Mouse (Mus musculus) embryonic facial prominence, embryonic 13.5 days (tissue): ENCODE results near the gene Sec61g. TPM values are rescaled to one million over a fixed set of nuclear protein-coding genes. Genes with fewer than 3 reads are reported as not detected.
"Not testable (repeated sequence)": the region's sequence is repeated elsewhere in the genome, so short reads cannot be mapped to it uniquely, and the experiment has no call there.

Source experiments
- ATAC-seq: fragments of 200-750 bp; cut with Nextera tagmentation; 2 replicates; pipeline ENCODE4 v1.8.0; 2017; ENCODE audit warnings: low read depth; ENCODE audit not compliant: insufficient number of reproducible peaks, insufficient read depth, low FRiP score, low TSS enrichment
- H3K27ac ChIP-seq: fragments of 300-500 bp; sonication (generic); 2 replicates; pipeline ENCODE4 v1.5.1; 2015; ENCODE audit warnings: moderate library complexity, mild to moderate bottlenecking, inconsistent platforms
- H3K27me3 ChIP-seq: fragments of 300-500 bp; sonication (generic); 2 replicates; pipeline ENCODE4 v1.6.1; 2015; ENCODE audit warnings: mild to moderate bottlenecking, inconsistent platforms
- H3K36me3 ChIP-seq: fragments of 300-500 bp; sonication (generic); 2 replicates; pipeline ENCODE4 v1.6.1; 2015; ENCODE audit warnings: mild to moderate bottlenecking, inconsistent platforms
- H3K4me1 ChIP-seq: fragments of 300-500 bp; sonication (generic); 2 replicates; pipeline ENCODE4 v1.6.1; 2015; ENCODE audit warnings: inconsistent platforms
- H3K4me2 ChIP-seq: fragments of 300-500 bp; sonication (generic); 2 replicates; pipeline ENCODE4 v1.6.1; 2015; ENCODE audit warnings: moderate library complexity, mild to moderate bottlenecking, inconsistent platforms
- H3K4me3 ChIP-seq: fragments of 300-500 bp; sonication (generic); 2 replicates; pipeline ENCODE4 v1.5.1; 2015; ENCODE audit warnings: mild to moderate bottlenecking, inconsistent platforms
- H3K9ac ChIP-seq: fragments of 300-500 bp; sonication (generic); 2 replicates; pipeline ENCODE4 v1.6.1; 2015; ENCODE audit warnings: mild to moderate bottlenecking, inconsistent platforms
- H3K9me3 ChIP-seq: fragments of 300-500 bp; sonication (generic); 2 replicates; pipeline ENCODE4 v1.6.1; 2016; ENCODE audit warnings: inconsistent platforms
- WGBS: fragments of 180-500 bp; shearing (Covaris S2); methylation state at CpG from one replicate; pipeline ENCODE4 v1.1.7; 2015; ENCODE audit warnings: mixed read lengths; 5-methylcytosine and 5-hydroxymethylcytosine counted together
- polyA plus RNA-seq: library from polyadenylated mRNA; unstranded; fragments of >200 nt; fragmentation: Nextera tagmentation; extraction: Ambion mirVana; gene quantifications from 2 replicates; pipeline ENCODE4 v1.2.1, GENCODE M21; 2015

Gene Sec61g
- polyA plus RNA-seq, 1 experiment from 2014 or later: 46.5 TPM

DNA sequence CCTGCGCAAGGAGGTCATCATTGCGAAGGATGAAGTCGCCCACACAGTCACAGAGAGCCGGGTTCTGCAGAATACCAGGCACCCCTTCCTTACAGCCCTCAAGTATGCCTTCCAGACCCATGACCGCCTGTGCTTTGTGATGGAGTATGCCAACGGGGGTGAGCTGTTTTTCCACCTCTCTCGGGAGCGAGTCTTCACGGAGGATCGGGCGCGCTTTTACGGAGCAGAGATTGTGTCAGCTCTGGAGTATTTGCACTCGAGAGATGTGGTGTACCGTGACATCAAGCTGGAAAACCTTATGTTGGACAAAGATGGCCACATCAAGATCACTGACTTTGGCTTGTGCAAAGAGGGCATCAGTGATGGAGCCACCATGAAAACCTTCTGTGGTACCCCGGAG, 6.8 kb upstream of the Sec61g start:
- H3K4me1 ChIP-seq, H3K9ac ChIP-seq, H3K36me3 ChIP-seq, ATAC-seq, H3K27me3 ChIP-seq, H3K9me3 ChIP-seq, H3K4me3 ChIP-seq, H3K4me2 ChIP-seq, H3K27ac ChIP-seq: not testable (repeated sequence)
- WGBS: 98% methylated on average over 16 of the region's 16 CpGs

DNA sequence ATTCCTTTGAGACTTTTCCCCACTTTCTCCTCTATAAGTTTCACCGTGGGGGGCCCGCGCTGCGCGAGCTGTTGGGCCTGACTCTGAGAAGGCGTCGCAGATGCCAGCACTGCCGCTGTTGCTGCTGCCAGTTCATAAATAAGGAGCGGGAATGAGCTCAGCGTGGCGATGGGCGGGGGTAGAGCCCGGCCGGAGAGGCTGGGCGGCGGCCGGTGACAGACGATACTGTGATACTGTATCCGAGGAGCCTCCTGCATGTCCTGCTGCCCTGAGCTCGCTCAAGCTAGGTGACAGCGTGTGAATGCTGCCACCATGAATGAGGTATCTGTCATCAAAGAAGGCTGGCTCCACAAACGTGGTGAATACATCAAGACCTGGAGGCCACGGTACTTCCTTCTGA, 5.9 kb upstream of the Sec61g start:
- WGBS: 65% methylated on average over 23 of the region's 23 CpGs
- not testable (repeated sequence) for H3K27ac ChIP-seq, H3K4me3 ChIP-seq, H3K9me3 ChIP-seq, H3K4me2 ChIP-seq, H3K9ac ChIP-seq, H3K36me3 ChIP-seq, ATAC-seq, H3K27me3 ChIP-seq, H3K4me1 ChIP-seq

DNA sequence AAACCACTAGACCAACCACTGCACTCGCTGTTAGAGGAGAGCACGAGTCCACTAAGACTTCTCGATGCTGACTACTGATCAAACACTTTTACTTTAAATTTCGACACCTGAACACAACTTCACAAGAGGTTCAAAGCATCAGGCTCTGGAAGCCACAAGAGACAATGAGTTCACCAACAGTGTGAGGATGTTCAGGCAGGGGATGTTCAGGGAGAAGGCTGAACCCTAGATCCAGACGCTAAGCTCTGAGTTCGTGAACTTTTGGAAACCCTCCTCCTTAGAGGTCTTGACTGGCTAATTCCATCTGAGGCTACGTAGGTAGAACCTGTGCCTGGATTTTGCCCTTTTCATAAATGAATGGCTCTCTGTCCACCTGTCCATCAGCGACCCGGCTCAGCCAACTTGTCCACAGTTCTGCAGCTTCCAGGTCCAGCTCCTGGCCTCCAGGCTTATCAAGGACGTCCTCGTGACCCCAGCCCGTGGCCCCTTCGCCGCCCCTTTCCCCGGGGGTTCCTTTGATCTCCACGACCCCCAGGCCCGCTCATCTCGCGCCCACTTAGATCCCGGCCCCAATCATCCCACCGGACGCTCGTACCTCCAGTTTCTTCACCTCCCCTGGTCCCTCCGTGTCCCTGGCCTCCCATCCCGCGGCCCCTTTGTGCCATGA, 766 bp downstream of the Sec61g start:
- Histone ChIP-seq H3K36me3 (peaks cover 30% of the 10 kb centered on the region), H3K4me1 (peaks cover 7% of the 10 kb centered on the region; the same call in 1 of the 2 replicates), H3K9me3 (no peaks in the 10 kb centered on the region), H3K27me3 (no peaks in the 10 kb centered on the region), H3K9ac (peak overlapping the region; percentile 98), H3K4me2 (peak overlapping the region; percentile 79), H3K4me3 (peak overlapping the region; percentile 93), H3K27ac (peak overlapping the region; percentile 95)
- 4% methylated on average over 26 of the region's 26 CpGs for WGBS
- no peak for ATAC-seq

DNA sequence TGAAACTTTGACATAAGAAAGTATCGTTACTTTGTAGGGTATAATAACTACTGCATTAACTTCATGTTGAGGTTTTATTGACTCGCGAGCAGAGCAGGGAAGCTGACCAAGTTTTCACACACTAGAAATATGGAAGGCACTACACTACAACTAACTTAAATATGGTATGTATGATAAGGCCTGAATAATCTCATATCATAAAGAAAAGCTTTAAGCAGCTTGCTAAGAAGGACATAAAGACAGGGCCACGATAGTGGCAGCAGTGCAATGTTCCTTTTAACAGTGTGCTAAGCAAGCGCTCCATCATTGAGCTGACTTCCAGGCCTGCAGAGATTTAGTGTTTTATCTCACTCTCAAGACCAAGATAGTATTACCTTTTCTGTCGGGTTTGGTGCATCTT, 2.3 kb downstream of the Sec61g start:
- Histone ChIP-seq H3K9me3 (no peaks in the 10 kb centered on the region), H3K4me2 (no peak overlapping the region), H3K9ac (no peak overlapping the region), H3K27ac (no peak overlapping the region), H3K4me3 (no peak overlapping the region), H3K4me1 (peaks cover 7% of the 10 kb centered on the region; the same call in 1 of the 2 replicates), H3K27me3 (no peaks in the 10 kb centered on the region), H3K36me3 (peaks cover 39% of the 10 kb centered on the region)
- 97% methylated on average over 6 of the region's 6 CpGs for WGBS
- no peak for ATAC-seq

DNA sequence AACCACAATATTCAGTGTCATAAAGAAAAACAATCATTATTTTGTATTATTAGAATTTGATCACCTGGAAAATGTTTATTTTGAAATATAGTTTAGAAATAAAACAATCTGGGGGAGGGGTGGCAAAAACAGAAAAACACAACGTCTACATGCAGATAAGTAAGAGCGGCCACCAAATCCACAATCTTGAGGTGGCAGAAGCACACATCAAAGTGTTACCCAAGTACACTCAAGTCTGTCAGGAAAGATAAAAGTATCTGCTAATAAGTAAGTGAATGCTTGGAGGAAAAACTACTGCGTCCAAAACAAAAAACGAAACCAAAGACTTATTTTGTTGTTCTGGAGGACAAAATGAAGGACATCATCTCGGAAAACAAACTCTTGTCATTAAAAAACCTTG, 5.1 kb downstream of the Sec61g start:
- no peak for ATAC-seq
- H3K9me3 ChIP-seq: no peaks in the 10 kb centered on the region
- H3K4me1 ChIP-seq: peaks cover 5% of the 10 kb centered on the region; the same call in 1 of the 2 replicates
- no peak overlapping the region for H3K27ac ChIP-seq
- no peak overlapping the region for H3K4me3 ChIP-seq
- WGBS: 95% methylated on average over 5 of the region's 5 CpGs
- no peaks in the 10 kb centered on the region for H3K27me3 ChIP-seq
- peaks cover 53% of the 10 kb centered on the region for H3K36me3 ChIP-seq
- no peak overlapping the region for H3K4me2 ChIP-seq
- H3K9ac ChIP-seq: no peak overlapping the region

DNA sequence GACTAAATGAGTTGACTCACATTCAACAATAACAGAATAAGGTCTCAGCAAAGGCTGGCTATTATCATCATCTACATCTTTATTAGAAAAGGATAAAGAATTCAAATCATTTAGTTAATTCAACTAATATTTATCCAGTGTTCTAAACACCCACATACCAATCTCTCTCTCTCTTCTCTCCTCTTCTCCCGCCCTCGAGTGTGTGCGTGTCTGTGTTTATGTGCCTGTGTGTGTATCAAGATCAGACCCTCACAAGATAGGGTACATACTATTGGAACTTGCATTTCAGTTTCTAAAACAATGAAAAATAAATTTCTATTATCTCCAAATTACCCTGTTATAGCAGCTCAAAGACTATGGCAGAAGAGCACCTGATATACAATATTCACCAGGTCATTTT, 5.5 kb downstream of the Sec61g start:
- peaks cover 53% of the 10 kb centered on the region for H3K36me3 ChIP-seq
- no peak overlapping the region for H3K4me2 ChIP-seq
- H3K27me3 ChIP-seq: no peaks in the 10 kb centered on the region
- no peak overlapping the region for H3K9ac ChIP-seq
- H3K4me3 ChIP-seq: no peak overlapping the region
- 86% methylated on average over 3 of the region's 3 CpGs for WGBS
- no peaks in the 10 kb centered on the region for H3K9me3 ChIP-seq
- H3K27ac ChIP-seq: no peak overlapping the region
- no peak for ATAC-seq
- H3K4me1 ChIP-seq: peaks cover 5% of the 10 kb centered on the region; the same call in 1 of the 2 replicates

DNA sequence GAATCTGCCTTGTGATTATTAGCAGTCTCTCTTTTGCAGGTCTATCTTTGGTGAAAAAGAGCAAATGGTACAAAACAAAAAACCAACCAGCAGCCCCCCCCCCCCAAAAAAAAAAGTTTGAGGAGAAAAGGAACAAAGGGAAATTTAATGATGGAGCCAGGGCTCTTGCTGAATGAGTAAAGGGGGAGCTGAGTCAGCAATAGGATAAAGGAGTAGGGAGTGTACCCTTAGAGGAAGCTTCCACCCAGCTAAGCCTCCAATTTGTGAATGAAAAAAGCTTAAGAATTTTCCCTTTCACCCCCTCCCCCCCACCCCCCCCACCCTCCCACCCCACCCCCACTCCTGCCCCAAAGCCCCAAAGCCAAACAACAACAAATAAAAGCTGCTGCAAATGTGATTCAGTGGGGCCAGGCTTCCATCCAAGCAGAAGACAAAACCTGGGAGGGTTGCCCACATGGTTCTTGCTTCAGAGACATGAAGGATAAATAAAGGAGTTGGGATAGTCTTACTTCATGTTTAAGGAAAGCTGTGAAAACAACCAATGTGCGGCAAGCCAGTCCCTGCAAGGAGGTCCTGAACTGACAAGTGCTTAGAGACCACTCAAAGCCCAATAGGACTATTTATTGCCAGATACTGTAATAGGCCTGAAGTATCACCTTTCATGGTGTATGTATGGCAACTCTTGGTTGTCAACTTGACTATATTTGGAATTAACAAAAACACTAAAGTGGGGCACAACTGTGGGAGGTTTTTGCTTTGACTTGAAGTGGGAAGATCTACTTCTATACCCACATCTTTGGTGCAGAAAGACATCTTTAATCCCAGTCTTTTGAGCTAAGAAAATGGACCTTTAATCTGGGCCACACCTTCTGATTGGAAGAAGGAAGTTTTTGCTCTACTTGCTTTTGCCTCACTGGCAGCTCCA, 9.3 kb downstream of the Sec61g start:
- no peak overlapping the region for H3K4me2 ChIP-seq
- no peak overlapping the region for H3K27ac ChIP-seq
- H3K9me3 ChIP-seq: no peaks in the 10 kb centered on the region
- H3K4me3 ChIP-seq: no peak overlapping the region
- no peaks in the 10 kb centered on the region for H3K4me1 ChIP-seq
- WGBS: 39% methylated on average over 1 of the region's 1 CpGs
- no peak overlapping the region for H3K9ac ChIP-seq
- ATAC-seq: no peak
- H3K36me3 ChIP-seq: peaks cover 35% of the 10 kb centered on the region
- no peaks in the 10 kb centered on the region for H3K27me3 ChIP-seq

Other genes with a start within 250 kb of the Sec61g start
- 12.6 and 17.0 TPM in 2 replicates for gene Egfr, start 243.7 kb upstream of the Sec61g start, polyA plus RNA-seq